Mouse (Mus musculus) kidney, adult 18-20 months (tissue): ENCODE measurements at regions not wholly inside any gene's neighbourhood (a gene's known extent, or its start where the extent isn't known, plus 50 kb on each side); places are given as distances from the start of the nearest gene placed in this dataset.
A peak's percentile ranks its signal among the peaks of the same experiment; 100 is the strongest.

Experiments used
- DNase-seq: peaks from one replicate; pipeline ENCODE4 v3.0.0; 2021

DNA sequence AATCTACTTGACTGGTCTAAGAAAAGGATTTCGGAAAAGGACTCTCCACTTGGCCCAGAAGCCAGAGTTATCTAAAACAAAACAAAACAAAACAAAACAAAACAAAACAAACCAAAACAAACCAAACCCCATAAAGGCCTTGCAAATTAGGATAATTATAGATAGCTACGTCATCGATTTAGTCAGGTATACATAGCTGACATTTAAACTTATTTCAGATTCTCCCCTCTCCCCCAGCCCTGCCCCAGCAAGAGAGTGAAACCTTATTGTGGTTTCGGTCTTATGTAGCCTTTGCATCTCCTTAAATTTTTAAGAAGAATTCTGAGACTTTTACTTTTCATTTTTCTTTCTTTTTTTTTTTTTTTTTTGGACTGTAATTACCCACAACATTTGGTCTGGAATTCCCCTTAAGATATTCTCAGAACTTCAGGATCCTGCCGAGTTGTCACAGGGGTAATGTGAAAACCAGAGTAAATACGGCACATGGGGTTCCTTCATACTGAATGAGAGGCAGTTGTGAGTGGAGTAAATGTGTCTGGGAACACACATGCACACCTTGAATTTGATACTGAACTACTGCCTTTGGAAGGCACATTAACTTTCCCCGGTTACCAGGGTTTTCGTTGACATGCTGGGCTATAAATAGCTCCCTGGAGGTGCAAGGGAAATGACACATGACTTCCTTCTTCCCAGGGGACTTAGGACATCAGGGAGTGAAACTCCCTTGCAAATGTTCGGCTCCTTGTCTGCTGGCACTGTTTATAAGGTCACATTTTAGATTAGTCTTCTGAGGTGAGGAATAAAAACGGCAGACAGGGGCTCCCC is 94.8 kb upstream of the Rap1b start:
- DNase-seq: peak; percentile 36

DNA sequence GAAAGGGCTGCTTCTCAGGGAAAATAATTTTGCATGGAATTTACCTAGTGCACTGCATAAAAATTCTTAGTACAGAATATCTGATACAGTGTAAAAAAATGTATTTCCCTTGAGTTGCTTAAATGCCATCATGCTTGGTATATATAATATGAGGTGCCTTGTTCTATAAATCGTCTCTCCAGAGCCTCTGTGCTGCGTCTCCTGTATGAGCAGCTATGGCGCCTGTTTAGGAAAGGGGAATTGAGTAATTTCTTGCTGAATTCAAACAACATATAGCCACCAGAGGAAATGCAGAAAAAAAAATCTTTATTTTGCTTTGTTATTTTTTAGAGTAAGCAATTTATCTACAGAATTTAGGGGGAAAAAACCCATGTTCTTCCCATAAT is 95.4 kb upstream of the Rap1b start:
- no peak for DNase-seq

DNA sequence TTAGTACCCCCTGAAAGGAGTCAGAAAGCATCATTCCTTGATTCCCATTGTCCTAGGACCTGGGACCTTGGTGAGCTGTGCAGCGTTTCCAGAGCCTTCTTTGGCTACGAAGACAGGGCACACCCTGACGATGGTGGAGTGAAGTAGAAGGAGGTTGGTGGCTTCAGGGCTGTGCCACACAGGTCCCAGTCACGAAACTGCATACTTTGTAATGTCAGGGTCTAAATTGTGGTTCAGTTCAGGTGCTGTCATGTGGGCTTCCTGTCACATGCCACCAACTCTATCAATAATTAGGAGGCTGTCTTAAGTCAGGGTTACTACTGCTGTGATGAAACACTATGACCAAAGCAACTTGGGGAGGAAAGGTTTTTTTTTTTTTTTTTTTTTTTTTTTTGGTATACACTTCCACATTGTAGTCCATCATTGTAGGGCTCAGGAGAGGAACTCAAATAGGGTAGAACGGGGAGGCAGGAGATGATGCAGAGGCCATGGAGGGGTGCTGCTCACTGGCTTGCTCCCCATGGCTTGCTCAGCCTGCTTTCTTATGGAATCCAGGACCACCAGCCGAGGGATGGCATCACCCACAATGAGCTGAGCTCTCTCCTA is 98.0 kb upstream of the Rap1b start:
- no peak for DNase-seq

DNA sequence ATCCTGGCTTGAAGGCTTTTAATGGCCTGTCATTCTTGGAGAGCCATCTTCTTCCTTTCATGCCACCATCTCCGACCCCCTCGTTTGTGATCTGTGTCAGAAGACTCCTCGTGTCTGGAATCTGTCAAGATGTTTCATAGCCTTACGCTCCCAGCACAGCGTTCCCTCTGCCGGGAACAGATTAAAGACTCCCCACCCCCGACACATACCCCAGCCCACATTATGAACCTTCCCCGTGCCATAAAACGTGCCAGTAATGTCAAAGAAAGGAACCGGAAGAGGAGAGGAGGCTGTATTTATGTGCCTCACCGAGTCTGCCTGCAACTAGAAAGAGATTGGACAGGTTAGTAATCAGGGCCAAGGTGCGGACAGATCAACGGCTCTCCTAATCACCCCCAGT is 101.4 kb upstream of the Rap1b start:
- no peak for DNase-seq

DNA sequence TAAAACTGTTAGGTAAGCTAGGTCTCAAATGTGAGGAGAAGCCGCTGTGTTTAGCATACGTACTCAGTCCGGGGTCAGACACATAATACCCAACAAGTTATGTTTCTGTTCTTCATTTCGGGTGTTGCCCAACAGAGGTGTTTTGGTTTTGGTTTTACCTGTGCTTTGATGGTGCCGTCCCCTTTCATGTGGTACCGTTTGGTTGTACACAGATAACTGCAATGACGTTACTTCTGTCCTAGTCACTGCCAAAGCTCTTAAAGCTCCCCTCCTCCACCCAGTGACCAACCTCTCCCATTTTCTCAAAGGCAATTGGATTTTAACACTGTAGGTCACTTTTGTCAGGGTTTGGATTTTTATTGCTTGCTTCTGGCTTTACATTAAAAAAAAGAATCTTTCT is 102.1 kb upstream of the Rap1b start:
- DNase-seq: no peak

DNA sequence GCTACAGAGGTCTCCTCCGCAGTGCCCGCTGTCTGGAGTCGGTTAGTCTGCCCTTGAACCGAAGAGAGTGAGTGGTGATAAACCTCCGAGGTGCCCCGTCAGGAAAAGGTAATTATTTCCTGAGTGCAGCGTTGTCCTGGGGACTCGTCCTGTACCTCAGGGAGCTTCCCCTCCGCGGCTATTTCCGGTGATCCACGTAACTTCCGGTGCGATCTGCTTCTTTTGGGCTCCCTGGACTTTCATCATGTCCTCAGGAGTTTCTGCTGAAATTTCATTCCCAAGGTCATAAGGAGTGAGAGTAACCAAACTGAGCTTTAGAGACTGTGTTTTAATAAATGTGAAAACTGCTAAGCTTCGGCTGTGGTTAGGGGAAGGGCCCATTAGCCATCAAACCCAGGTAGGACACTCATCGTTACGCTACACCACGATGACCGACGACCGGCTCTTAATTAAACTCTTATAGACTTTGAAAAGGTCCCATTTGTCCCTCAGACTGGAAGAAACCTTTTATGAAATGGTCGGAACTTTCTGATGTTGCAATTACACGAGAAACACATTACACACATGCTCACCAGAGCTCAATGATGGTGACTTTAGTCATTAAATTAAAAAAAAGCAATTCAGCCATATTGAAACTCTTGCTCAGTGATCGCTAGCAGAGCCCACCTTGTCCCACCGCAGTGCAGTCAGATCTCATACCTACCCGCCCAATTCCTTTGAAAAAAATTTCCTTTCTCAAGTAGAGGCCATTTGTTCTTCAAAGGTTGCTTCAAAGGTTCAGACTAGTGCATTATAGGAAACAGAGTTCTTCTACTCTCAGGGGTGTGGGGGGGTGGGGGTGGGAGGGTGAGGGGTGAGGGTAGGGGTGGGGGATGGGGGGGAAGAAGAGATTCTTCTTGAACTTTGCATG is 106.5 kb upstream of the Rap1b start:
- DNase-seq: no peak

DNA sequence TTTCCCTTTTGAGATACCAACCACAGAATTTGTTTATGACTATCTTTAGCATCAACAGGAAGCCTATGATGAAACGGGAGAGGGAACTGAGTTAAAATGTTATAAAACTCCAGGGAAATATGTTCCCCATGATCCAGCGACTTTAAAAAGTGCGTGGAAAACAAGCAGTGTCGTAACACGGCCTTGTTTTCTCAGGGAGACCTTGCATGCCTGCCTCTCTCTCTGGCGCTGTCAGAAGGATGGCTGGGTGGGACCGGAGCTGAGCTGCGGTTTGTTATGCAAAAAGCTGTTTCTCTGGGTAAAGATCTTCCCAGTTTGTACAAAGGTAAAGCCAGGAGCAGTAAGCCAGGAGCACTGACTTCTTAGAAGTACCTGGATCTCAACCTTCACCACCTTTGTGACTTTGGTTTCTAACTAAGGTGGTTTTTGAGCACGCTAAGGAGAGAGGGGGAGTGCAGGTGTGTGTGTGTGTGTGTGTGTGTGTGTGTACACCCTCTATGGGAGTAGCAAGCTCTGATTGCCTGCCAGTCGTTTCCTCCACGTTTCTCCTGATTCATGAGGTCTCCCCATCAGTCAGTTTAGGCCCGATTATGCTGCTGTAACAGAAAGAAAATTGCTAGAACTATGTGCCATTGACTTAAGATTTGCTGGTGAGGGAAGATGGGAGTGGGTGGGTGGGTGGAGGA is 107.3 kb upstream of the Rap1b start:
- DNase-seq: no peak

DNA sequence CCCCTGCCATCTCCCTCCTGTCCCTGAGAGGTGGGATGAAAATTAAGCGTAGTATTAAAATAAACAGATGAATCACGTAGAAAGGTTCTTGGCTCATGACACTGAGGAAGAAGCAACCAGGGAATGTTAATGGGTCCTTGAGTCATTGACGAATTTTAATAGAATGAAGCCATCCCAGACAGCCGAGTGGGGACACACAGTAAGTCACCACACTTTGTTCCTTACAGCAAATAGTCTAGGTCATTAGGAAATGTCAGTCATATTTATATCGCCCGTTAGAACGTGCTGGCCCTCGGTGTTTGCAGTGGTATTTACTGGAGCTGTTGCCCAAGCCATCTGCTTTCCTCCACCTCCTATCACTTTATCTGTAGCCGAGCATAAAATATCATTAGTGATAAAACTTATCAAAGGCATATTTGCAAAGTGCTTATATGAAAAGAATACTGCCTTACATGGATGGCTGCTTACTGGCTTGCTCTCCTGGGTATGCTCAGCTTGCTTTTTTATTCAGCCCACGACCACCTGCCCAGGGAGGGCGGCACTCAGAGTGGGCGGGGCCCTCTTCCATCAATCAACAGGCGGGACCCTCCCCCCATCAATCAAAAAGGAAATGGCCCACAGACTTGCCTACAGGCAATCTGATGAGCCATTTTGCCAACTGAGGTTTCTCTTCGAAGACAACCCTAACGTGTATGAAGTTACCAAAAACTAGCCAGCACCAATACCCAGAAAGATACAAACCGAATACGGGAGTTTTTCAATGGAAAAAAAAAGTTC is 110.5 kb upstream of the Rap1b start:
- no peak for DNase-seq

DNA sequence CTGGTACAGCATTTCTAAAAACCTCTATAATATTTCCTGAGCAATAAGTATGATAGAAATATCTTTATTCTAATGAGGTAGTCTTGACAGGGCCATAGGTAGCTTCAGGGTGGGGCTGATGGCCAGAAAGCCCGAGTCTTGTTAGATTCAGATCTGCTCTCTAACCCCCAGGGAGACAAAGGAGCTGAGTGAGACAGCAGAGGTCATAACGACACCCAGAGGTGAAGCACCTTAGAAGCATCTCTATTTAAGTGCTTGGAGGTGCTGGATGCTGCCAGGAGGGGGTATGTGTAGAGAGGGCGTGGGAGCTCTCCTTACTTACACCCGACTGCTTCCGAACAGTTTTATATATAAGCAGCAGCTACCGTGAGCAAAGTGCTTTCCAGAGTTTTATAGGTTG is 128.9 kb upstream of the Rap1b start:
- DNase-seq: no peak

DNA sequence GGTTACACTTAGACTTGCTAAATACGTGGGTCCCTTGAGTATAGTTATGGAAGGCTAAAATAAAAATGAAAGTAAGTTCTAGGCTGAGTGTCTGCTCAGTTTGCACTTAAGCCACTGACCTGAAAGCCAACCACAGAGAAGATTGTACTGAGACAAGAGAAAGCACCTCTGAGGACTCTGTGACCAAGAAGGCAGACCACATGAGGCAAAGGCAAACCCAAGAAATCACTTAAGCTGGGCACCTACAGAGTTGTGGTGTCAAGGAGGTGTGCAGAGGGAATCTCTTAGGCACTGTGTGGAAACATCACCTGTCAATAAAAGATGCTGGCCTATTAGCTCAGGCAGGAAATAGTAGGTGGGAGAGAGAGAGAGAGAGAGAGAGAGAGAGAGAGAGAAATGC is 129.6 kb upstream of the Rap1b start:
- no peak for DNase-seq

DNA sequence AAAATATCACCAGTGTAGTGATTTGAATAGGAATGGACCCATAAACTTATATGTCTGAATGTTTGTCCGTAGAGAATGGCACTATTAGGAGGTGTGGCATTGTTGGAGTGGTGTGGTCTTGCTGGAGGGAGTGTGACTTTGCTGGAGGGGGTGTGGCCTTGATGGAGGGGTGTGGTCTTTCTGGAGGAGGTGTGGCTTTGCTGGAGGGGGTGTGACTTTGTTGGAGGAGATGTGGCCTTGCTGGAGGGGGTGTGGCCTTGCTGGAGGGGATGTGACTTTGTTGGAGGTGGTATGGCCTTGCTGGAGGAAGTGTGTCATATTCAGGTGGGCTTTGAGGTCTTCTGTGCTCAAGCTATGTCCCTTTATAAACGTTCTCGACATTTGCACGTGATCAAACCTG is 133.3 kb upstream of the Rap1b start:
- no peak for DNase-seq

DNA sequence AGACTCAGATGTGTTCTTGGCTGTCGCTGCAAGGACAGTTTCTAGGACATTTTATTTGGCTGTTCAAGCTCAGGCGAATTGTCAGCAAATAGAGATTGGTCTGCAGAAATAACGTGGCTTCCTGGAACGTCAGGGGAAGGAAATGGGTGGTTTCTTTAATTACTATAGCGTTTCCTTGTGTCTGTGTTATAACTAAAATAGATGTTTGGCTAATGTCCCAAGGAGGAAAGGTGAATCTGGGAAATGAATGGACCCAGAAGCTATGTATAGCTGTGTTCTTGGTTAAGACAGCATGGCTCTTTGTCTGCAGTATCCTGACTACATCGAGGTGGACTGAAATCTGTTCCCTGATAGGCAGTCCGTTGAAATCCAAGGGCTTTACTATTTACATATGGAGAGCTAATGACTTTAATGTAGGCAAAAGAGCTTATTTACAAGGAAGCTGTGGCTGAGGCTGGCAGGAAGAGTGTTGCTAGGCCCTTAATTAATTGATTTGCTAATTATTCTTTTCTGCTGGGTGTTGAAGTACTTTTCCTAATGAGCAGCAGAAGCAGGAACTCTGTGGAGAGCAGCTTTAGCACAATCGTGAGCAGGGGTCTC is 136.9 kb upstream of the Rap1b start:
- peak; percentile 21 for DNase-seq

DNA sequence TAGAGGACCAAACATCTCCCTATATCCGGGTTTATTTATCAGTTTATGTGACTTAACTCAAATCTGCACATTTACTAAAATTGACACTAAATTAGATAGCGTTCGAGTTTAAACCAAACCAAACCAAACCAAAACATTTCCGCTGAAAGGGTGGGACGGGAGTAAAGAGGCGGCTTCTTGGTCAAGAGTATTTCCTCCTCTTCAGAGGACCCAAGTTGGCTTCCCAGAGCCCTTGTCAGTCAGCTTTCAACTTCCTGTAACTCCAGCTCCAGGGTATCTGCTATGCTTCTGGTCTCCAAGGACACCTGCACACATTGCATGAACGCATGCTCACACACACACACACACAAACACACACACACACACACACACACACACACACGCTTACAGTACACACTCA is 137.4 kb upstream of the Rap1b start:
- no peak for DNase-seq

DNA sequence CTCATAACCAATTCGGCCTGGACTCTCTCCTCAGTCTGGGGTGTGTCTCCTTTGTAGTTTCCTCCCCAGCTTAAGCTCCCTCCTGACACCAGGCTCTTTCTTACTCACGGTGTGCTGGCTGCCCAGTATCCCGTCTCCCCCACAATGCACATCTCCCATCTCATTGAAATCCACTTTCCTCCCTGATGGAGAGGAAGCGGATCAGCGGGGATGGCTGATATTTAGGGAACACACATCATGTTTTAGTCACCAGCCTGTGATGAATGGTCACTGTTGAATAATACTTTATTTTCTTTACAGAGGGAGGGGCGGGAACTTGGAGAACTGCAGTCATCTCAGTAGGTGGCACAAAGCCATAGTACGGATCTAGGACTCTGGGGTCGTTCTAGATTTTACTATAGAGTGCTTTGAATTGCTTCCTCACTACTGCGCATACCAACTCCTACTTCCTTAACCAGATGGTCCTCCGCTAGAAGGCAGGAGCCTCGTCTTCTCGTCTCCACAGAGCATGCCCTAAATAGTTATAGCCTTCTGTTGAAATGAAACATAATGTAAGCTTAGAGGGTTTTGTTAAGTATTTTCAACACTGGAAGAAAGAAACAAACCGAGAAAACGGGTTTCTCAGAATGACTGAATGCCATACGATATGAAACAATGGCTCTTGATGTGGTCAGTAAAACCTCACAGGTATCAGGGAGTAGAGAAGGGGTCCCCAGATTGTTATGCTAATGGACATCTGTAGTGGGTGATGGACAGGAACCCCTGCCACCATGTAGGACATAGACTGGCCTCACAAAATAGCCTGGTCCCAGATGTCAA is 139.2 kb upstream of the Rap1b start:
- DNase-seq: no peak

DNA sequence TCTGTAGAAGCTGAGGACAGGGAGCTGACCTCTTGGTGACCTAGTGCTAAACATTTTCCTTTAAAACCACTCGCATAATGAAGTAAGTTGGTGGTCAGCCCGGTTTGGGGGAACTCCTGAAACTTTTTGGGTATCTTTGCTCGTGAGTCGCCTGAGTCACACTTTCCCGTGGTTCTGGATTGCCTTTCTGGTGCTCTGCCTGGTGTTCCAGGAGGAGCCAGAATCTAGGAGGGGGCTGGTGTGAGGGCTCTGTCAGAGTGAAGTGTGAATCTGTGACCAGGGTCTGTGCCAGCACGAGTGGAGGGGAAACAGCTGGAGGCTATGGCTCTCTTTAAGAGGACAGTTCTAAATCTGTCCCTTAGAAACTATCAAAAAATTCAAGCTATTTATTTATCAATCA is 141.8 kb upstream of the Rap1b start:
- no peak for DNase-seq

DNA sequence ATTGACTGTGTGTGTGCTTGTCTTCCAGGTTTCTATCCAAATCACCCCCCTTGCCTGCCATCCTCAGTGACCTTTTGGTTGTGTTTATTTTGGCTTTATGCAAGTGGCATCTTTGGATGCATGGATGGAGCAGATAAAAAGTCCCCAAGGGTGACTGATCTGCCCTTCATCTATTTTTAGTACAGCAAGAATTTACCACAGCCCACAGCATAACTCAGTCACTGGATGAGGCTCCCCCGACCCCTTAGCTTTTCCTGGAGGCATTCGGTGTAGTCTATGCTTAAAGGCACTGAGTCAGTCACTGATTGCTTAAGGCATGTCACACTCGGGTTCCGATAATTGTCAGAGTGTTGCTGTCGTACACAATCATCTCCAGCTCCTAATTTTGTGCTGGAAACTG is 142.2 kb upstream of the Rap1b start:
- DNase-seq: no peak

DNA sequence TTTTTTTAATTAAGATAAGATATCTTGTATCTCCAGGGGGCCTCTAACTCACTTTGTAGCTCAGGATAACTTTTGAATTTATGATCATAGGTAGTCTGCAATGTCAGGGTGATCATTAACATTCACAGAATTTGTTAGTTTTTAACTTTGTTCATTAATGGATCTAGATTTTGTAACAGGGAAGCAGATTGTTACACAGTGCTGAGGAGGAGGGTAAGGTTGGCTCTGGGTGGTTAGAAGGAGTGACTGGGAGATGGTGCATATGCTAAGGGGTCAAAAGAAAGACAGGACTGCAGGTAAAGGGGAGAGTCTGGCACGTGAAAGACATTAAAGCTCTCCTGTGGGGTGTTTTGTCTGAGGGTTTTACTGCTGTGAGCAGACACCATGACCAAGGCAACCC is 145.3 kb upstream of the Rap1b start:
- no peak for DNase-seq

DNA sequence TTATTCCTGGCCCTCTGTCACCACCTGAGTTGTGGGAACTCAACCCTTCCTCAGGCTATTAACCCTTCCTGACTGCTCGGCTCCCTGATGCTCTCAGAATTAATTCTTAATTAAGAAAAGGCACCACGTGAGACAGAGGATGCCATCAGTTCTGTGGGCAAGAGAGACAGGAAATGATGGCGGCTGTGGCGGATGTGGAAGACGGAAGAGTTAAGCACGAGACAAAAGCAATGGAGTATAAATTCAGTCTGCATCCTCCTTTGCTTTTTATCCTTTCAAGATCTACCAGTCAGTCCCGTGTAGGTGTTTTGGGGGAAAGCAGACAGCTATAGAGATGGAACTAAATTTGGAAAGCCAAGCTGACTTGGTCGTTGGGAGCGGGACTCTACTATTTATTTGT is 146.5 kb upstream of the Rap1b start:
- DNase-seq: no peak

DNA sequence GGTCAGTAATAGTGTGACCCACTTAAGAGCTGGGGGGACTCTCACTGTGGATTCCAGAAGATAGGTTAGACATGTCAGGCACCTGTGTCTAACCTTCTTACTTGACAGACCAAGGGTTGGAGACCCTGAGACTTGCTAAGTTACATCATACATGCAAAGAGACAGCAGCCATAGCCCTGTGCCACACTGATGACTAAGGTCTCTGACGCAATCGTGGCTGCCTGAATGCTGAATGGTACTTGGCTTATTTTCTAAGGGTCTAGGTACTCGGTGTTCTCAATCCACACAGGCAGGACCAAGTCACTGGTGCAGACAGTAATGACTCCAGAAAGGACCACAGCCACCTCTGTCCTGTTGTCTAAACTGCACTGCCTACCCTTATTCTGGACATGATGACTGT is 147.8 kb upstream of the Mdm1 start:
- no peak for DNase-seq

DNA sequence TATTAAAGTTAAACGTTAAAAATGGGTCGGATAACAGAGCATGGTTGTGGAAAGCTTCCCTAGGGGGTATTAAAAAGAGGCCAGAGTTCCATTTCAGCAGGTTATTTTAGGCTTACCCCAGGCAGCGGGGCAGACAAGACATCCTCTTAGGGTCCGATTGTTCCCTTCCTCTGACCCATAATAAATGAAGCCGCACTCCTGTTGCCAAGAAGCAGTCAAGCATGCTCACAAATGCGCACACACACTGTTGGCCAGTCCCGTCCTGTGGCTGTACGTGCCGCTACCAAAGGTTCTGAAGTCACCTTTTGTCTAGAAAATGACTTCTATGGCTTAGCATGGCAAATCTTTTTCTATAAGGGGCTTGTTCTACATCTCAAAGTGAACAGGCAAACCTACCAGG is 146.8 kb upstream of the Mdm1 start:
- DNase-seq: peak; percentile 22

DNA sequence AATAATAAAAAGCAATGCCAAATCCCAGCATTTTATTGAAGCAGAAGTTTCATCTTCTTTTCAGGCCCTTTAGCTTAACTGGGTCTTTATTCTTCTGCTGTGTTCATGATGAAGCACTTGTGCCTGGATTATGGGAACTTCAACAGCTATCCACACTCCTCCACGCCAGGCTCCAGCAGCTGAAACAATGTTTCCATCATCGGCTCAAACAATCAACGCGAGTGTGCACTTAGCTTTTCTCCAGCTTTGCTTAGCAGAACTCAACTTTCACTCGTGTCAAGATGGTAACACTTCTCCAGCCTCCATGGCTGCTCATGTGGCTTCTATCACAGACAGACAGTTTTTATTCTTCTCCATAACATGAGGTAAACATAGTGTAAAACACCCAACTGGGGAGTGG is 143.8 kb upstream of the Mdm1 start:
- no peak for DNase-seq
